ENCODE assay signal across 18 mouse cellular contexts in genomic region chr2:5160236-5160848, GRCm38 (mm10). TPM values are rescaled to one million over a fixed set of nuclear protein-coding genes. Genes with fewer than 3 reads are reported as not detected.
DNase-seq lines count a peak whose midpoint lies in the region; ATAC-seq lines count a peak whose summit lies in the region.
"Had no signal": no experiment of that assay in that cellular context is flagged by ENCODE, and none has a peak within 500 bp of the region (broad histone marks: within the 10 kb centered on the region; RNA-seq: fewer than 3 reads in every experiment).

No protein-coding gene starts in this region.

- WGBS in hindbrain, embryonic 11.5 days = 81% methylated on average over 11 of the region's 11 CpGs
- 84% methylated on average over 11 of the region's 11 CpGs for WGBS in hindbrain, embryonic 10.5 days
- WGBS in hindbrain, embryonic 13.5 days = 63% methylated on average over 11 of the region's 11 CpGs
- 77% methylated on average over 11 of the region's 11 CpGs for WGBS in neural tube, embryonic 12.5 days

- H3K27ac ChIP-seq in hindbrain, embryonic 11.5 days (ENCODE audit: low read depth, low read length) = no peak overlapping the region
- H3K27ac ChIP-seq in hindbrain, embryonic 10.5 days = no peak overlapping the region
- H3K27ac ChIP-seq in hindbrain, embryonic 13.5 days = no peak overlapping the region
- no peak overlapping the region for H3K27ac ChIP-seq in neural tube, embryonic 12.5 days
- H3K27ac ChIP-seq: embryonic facial prominence, embryonic 13.5 days; forebrain, embryonic 13.5 days; macrophage had no signal

- ATAC-seq in hindbrain, embryonic 11.5 days (ENCODE audit: low FRiP score) = peak; percentile 45
- peak; percentile 53; the same call in 1 of the 2 replicates for ATAC-seq in hindbrain, embryonic 13.5 days (ENCODE audit: low FRiP score)
- ATAC-seq in neural tube, embryonic 12.5 days (ENCODE audit: low FRiP score, low read depth) = peak; percentile 53; the same call in 1 of the 2 replicates
- no peak for ATAC-seq in granulocyte monocyte progenitor cell, adult 5-6 weeks (replicated peaks; ENCODE audit: poor library complexity, severe bottlenecking)
- ATAC-seq: forebrain, embryonic 13.5 days had no signal

- no peak overlapping the region for H3K4me3 ChIP-seq in hindbrain, embryonic 11.5 days (ENCODE audit: low read depth, low read length)
- no peak overlapping the region for H3K4me3 ChIP-seq in hindbrain, embryonic 10.5 days
- H3K4me3 ChIP-seq in hindbrain, embryonic 13.5 days = no peak overlapping the region
- H3K4me3 ChIP-seq in neural tube, embryonic 12.5 days = no peak overlapping the region
- H3K4me3 ChIP-seq: embryonic facial prominence, embryonic 13.5 days; forebrain, embryonic 13.5 days; myocyte had no signal

- H3K4me1 ChIP-seq in hindbrain, embryonic 11.5 days (replicated peaks; ENCODE audit: control insufficient read depth, insufficient read depth, low read length) = no peaks in the 10 kb centered on the region
- H3K4me1 ChIP-seq in hindbrain, embryonic 10.5 days (replicated peaks) = peaks cover 11% of the 10 kb centered on the region; the same call in 1 of the 2 replicates
- H3K4me1 ChIP-seq in hindbrain, embryonic 13.5 days (replicated peaks) = peaks cover 9% of the 10 kb centered on the region; the same call in 1 of the 2 replicates
- H3K4me1 ChIP-seq in neural tube, embryonic 12.5 days = peaks cover 9% of the 10 kb centered on the region; the same call in 1 of the 2 replicates
- H3K4me1 ChIP-seq: forebrain, embryonic 13.5 days had no signal

- H3K9ac ChIP-seq in hindbrain, embryonic 11.5 days (ENCODE audit: low read depth, low read length) = no peak overlapping the region
- no peak overlapping the region for H3K9ac ChIP-seq in hindbrain, embryonic 13.5 days
- no peak overlapping the region for H3K9ac ChIP-seq in neural tube, embryonic 12.5 days
- H3K9ac ChIP-seq: embryonic facial prominence, embryonic 13.5 days; forebrain, embryonic 13.5 days; lung, embryonic 14.5 days had no signal

- no peaks in the 10 kb centered on the region for H3K27me3 ChIP-seq in hindbrain, embryonic 11.5 days (ENCODE audit: control insufficient read depth, insufficient read depth, low read length)
- no peaks in the 10 kb centered on the region for H3K27me3 ChIP-seq in hindbrain, embryonic 10.5 days (ENCODE audit: insufficient read depth, poor library complexity, severe bottlenecking)
- H3K27me3 ChIP-seq in hindbrain, embryonic 13.5 days = no peaks in the 10 kb centered on the region
- H3K27me3 ChIP-seq in neural tube, embryonic 12.5 days (replicated peaks) = no peaks in the 10 kb centered on the region
- H3K27me3 ChIP-seq: embryonic facial prominence, embryonic 13.5 days; forebrain, embryonic 13.5 days had no signal

- no peaks in the 10 kb centered on the region for H3K36me3 ChIP-seq in hindbrain, embryonic 11.5 days (ENCODE audit: control insufficient read depth, insufficient read depth, low read length)
- no peaks in the 10 kb centered on the region for H3K36me3 ChIP-seq in hindbrain, embryonic 10.5 days
- H3K36me3 ChIP-seq in hindbrain, embryonic 13.5 days = no peaks in the 10 kb centered on the region
- H3K36me3 ChIP-seq in neural tube, embryonic 12.5 days = no peaks in the 10 kb centered on the region
- H3K36me3 ChIP-seq: embryonic facial prominence, embryonic 13.5 days had no signal

- no peak overlapping the region for H3K4me2 ChIP-seq in hindbrain, embryonic 11.5 days (replicated peaks; ENCODE audit: low read depth, low read length)
- H3K4me2 ChIP-seq in hindbrain, embryonic 13.5 days = no peak overlapping the region
- H3K4me2 ChIP-seq in neural tube, embryonic 12.5 days (replicated peaks) = no peak overlapping the region
- H3K4me2 ChIP-seq: embryonic facial prominence, embryonic 13.5 days; forebrain, embryonic 13.5 days; liver, embryonic 11.5 days; lung, embryonic 14.5 days had no signal

- H3K9me3 ChIP-seq in hindbrain, embryonic 11.5 days (ENCODE audit: control insufficient read depth, low read length) = no peaks in the 10 kb centered on the region
- no peaks in the 10 kb centered on the region for H3K9me3 ChIP-seq in hindbrain, embryonic 10.5 days
- no peaks in the 10 kb centered on the region for H3K9me3 ChIP-seq in hindbrain, embryonic 13.5 days
- H3K9me3 ChIP-seq in neural tube, embryonic 12.5 days = no peaks in the 10 kb centered on the region
- H3K9me3 ChIP-seq: embryonic facial prominence, embryonic 13.5 days; forebrain, embryonic 13.5 days had no signal

- peak; percentile 26 for DNase-seq in hindbrain, embryonic 11.5 days (ENCODE audit: low spot score)
- no peak for DNase-seq in hindbrain, embryonic 10.5 days (ENCODE audit: low spot score)
- peak; percentile 66 for DNase-seq in NIH3T3 (ENCODE audit: low read depth)
- DNase-seq in heart, adult 9 months (ENCODE audit: low spot score in 2 of 2) = no peak
- DNase-seq in frontal cortex, postnatal 36 days (ENCODE audit: low spot score in 2 of 2) = no peak
- DNase-seq: adrenal gland, postnatal 10 days; heart, adult 18-20 months; kidney, adult 11 months; thymus, adult 2 months had no signal

RNA-seq across cellular contexts. Expression of gene Ccdc3, which starts 22.8 kb away (rescaled TPM):
- polyA plus RNA-seq in hindbrain, embryonic 11.5 days (2014; fragmentation: Nextera tagmentation; extraction: Ambion mirVana) = 7.1 and 9.9 TPM in 2 replicates
- polyA plus RNA-seq in hindbrain, embryonic 10.5 days (2016; fragmentation: Nextera tagmentation; extraction: Ambion mirVana) = 3.1 and 6.9 TPM in 2 replicates
- polyA plus RNA-seq in hindbrain, embryonic 13.5 days (2015; fragmentation: Nextera tagmentation; extraction: Ambion mirVana) = 11.3 and 12.5 TPM in 2 replicates
- 7.8 and 10.9 TPM in 2 replicates for polyA plus RNA-seq in neural tube, embryonic 12.5 days (2016; fragmentation: Nextera tagmentation; extraction: Ambion mirVana)
- not detected in 2 replicates for total RNA-seq in granulocyte monocyte progenitor cell, adult 5-6 weeks (2014; fragmentation: Nextera tagmentation)
- not detected in 2 replicates for total RNA-seq in granulocyte monocyte progenitor cell, adult 5-6 weeks (2017)
- polyA plus RNA-seq: macrophage had no signal

Comparison
In these comparisons a context has a peak if more than half of its experiments do, and no peak if none do; other contexts are left out.
1. DNase-seq: peak in hindbrain, embryonic 11.5 days (single experiment) and NIH3T3 (single experiment); none in hindbrain, embryonic 10.5 days (single experiment), heart, adult 9 months (0 of 2) and frontal cortex, postnatal 36 days (0 of 2).